ENCODE assay signal across 8 mouse cellular contexts in the genomic region with DNA sequence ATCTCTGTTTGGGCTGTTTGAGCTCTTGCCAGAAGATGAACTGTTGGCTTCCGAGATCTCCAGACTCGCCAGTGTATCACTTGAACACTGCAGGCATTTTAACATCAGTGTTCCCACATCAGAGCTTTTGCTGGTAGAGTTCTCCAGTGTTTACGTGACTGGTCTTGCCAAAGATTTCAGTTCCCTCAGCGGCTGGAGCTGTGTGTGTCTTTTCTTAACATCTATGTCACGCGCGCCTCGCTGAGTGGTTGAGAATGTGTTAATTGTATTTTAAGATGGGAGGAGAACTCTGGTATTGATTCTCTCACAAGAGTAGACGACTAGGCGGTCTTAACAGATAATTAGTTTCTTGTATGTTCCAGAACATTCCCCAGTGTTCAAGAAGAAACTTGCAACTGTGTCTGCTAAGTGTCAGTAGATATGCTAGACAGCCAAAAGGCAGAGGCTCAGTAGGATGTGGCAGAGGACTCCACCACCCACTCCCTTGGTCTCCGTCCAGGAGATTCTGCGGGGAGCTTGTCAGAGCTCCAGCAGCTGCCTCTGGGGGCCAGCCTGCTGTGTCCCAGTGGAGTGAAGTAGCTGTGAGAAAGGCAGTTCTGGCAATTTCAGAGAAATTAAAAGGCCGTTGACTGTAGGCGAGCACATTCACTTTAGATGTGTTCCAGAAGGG. TPM values are rescaled to one million over a fixed set of nuclear protein-coding genes. Genes with fewer than 3 reads are reported as not detected.
A peak's percentile ranks its signal among the peaks of the same experiment; 100 is the strongest.
DNase-seq lines count a peak whose midpoint lies in the region; ATAC-seq lines count a peak whose summit lies in the region.

No protein-coding gene starts in this region.

- H3K4me1 ChIP-seq in hindbrain, embryonic 10.5 days (replicated peaks) = peaks cover 56% of the 10 kb centered on the region
- H3K4me1 ChIP-seq in hindbrain, embryonic 14.5 days (replicated peaks; ENCODE audit: control insufficient read depth, insufficient read depth, low read length) = peaks cover 18% of the 10 kb centered on the region; the same call in 1 of the 2 replicates
- peaks cover 40% of the 10 kb centered on the region for H3K4me1 ChIP-seq in forebrain, embryonic 16.5 days (replicated peaks; ENCODE audit: control insufficient read depth, insufficient read depth, low read length)
- peaks cover 54% of the 10 kb centered on the region for H3K4me1 ChIP-seq in lung, embryonic 16.5 days (replicated peaks; ENCODE audit: control insufficient read depth, insufficient read depth, low read length)
- H3K4me1 ChIP-seq in stomach, embryonic 16.5 days (ENCODE audit: control insufficient read depth, insufficient read depth, low read length) = peaks cover 52% of the 10 kb centered on the region

- ATAC-seq in hindbrain, embryonic 14.5 days (ENCODE audit: low FRiP score) = no peak
- peak; percentile 66 for ATAC-seq in forebrain, embryonic 16.5 days
- ATAC-seq in lung, embryonic 16.5 days (ENCODE audit: low read depth) = peak; percentile 93
- peak; percentile 87 for ATAC-seq in stomach, embryonic 16.5 days (ENCODE audit: insufficient read depth, low FRiP score)

- H3K36me3 ChIP-seq in hindbrain, embryonic 10.5 days = peaks cover 39% of the 10 kb centered on the region
- H3K36me3 ChIP-seq in hindbrain, embryonic 14.5 days (replicated peaks; ENCODE audit: control insufficient read depth, insufficient read depth) = peaks cover 12% of the 10 kb centered on the region
- H3K36me3 ChIP-seq in forebrain, embryonic 16.5 days (ENCODE audit: control insufficient read depth, insufficient read depth) = peaks cover 3% of the 10 kb centered on the region; the same call in 1 of the 2 replicates
- H3K36me3 ChIP-seq in lung, embryonic 16.5 days (ENCODE audit: control insufficient read depth, insufficient read depth, low read length) = peaks cover 11% of the 10 kb centered on the region
- H3K36me3 ChIP-seq in stomach, embryonic 16.5 days (ENCODE audit: control insufficient read depth, insufficient read depth, low read length) = peaks cover 5% of the 10 kb centered on the region

- H3K4me3 ChIP-seq in hindbrain, embryonic 10.5 days = no peak overlapping the region
- H3K4me3 ChIP-seq in hindbrain, embryonic 14.5 days (replicated peaks; ENCODE audit: low read length) = no peak overlapping the region
- H3K4me3 ChIP-seq in forebrain, embryonic 16.5 days (replicated peaks; ENCODE audit: low read length) = no peak overlapping the region
- no peak overlapping the region for H3K4me3 ChIP-seq in lung, embryonic 16.5 days (ENCODE audit: low read length)
- H3K4me3 ChIP-seq in stomach, embryonic 16.5 days (replicated peaks; ENCODE audit: low read length) = no peak overlapping the region

- H3K9me3 ChIP-seq in hindbrain, embryonic 10.5 days = no peaks in the 10 kb centered on the region
- H3K9me3 ChIP-seq in hindbrain, embryonic 14.5 days (ENCODE audit: control insufficient read depth, low read length) = no peaks in the 10 kb centered on the region
- H3K9me3 ChIP-seq in forebrain, embryonic 16.5 days (ENCODE audit: control insufficient read depth, low read length) = no peaks in the 10 kb centered on the region
- peaks cover 2% of the 10 kb centered on the region for H3K9me3 ChIP-seq in lung, embryonic 16.5 days (ENCODE audit: control insufficient read depth, low read length)
- H3K9me3 ChIP-seq in stomach, embryonic 16.5 days (replicated peaks; ENCODE audit: control insufficient read depth, low read length) = no peaks in the 10 kb centered on the region

- 77% methylated on average over 14 of the region's 14 CpGs for WGBS in hindbrain, embryonic 10.5 days
- 38% methylated on average over 14 of the region's 14 CpGs for WGBS in hindbrain, embryonic 14.5 days
- WGBS in forebrain, embryonic 16.5 days = 15% methylated on average over 14 of the region's 14 CpGs
- 36% methylated on average over 14 of the region's 14 CpGs for WGBS in lung, embryonic 16.5 days
- WGBS in stomach, embryonic 16.5 days = 28% methylated on average over 14 of the region's 14 CpGs

- H3K27me3 ChIP-seq in hindbrain, embryonic 10.5 days (ENCODE audit: insufficient read depth, poor library complexity, severe bottlenecking) = no peaks in the 10 kb centered on the region
- H3K27me3 ChIP-seq in hindbrain, embryonic 14.5 days (ENCODE audit: control insufficient read depth, insufficient read depth, low read length) = no peaks in the 10 kb centered on the region
- no peaks in the 10 kb centered on the region for H3K27me3 ChIP-seq in forebrain, embryonic 16.5 days (replicated peaks; ENCODE audit: control insufficient read depth, insufficient read depth, low read length)
- no peaks in the 10 kb centered on the region for H3K27me3 ChIP-seq in lung, embryonic 16.5 days (ENCODE audit: control insufficient read depth, insufficient read depth, low read depth, low read length)
- no peaks in the 10 kb centered on the region for H3K27me3 ChIP-seq in stomach, embryonic 16.5 days (ENCODE audit: control insufficient read depth, insufficient read depth, low read length)

- intact Hi-C loops in heart, postnatal 10 days (cut with DNase I) = no loop called here

- H3K4me2 ChIP-seq in hindbrain, embryonic 14.5 days (replicated peaks) = no peak overlapping the region
- H3K4me2 ChIP-seq in forebrain, embryonic 16.5 days (ENCODE audit: low read length) = no peak overlapping the region
- no peak overlapping the region for H3K4me2 ChIP-seq in lung, embryonic 16.5 days (ENCODE audit: low read depth, low read length)
- H3K4me2 ChIP-seq in stomach, embryonic 16.5 days (ENCODE audit: low read depth, low read length) = peak overlapping the region; percentile 23; the same call in 1 of the 2 replicates

- H3K27ac ChIP-seq in hindbrain, embryonic 10.5 days = peak overlapping the region; percentile 70
- H3K27ac ChIP-seq in hindbrain, embryonic 14.5 days = no peak overlapping the region
- no peak overlapping the region; the same call in 1 of the 2 replicates for H3K27ac ChIP-seq in forebrain, embryonic 16.5 days (ENCODE audit: low read length)
- H3K27ac ChIP-seq in lung, embryonic 16.5 days (ENCODE audit: low read length) = peak overlapping the region; percentile 83
- H3K27ac ChIP-seq in stomach, embryonic 16.5 days (ENCODE audit: low read length) = peak overlapping the region; percentile 86

- DNase-seq in hindbrain, embryonic 10.5 days (ENCODE audit: low spot score) = no peak
- DNase-seq in hindbrain, embryonic 14.5 days (ENCODE audit: low spot score) = no peak
- peak; percentile 85 to 89 for DNase-seq in heart, postnatal 10 days
- DNase-seq in layer of hippocampus, postnatal 10 days (ENCODE audit: low spot score in 2 of 2) = peak; percentile 70 to 74
- no peak for DNase-seq in retina, embryonic 14.5 days (ENCODE audit: low spot score)

- H3K9ac ChIP-seq in hindbrain, embryonic 14.5 days = no peak overlapping the region
- no peak overlapping the region for H3K9ac ChIP-seq in forebrain, embryonic 16.5 days (replicated peaks; ENCODE audit: low read depth, low read length)
- H3K9ac ChIP-seq in lung, embryonic 16.5 days (ENCODE audit: low read length) = no peak overlapping the region
- H3K9ac ChIP-seq in stomach, embryonic 16.5 days (ENCODE audit: low read length) = peak overlapping the region; percentile 27; the same call in 1 of the 2 replicates

RNA-seq across cellular contexts. Expression of gene Ryk, which starts 29.3 kb away (rescaled TPM):
- 13.3 and 13.9 TPM in 2 replicates for polyA plus RNA-seq in hindbrain, embryonic 10.5 days (2016; fragmentation: Nextera tagmentation; extraction: Ambion mirVana)
- 14.1 and 14.5 TPM in 2 replicates for polyA plus RNA-seq in hindbrain, embryonic 14.5 days (2014; fragmentation: Nextera tagmentation; extraction: Ambion mirVana)
- polyA plus RNA-seq in forebrain, embryonic 16.5 days (2015; fragmentation: Nextera tagmentation; extraction: Ambion mirVana) = 14.1 TPM in 2 replicates
- 10 to 100 TPM; 43.9 to 50.9 TPM for total RNA-seq in heart, postnatal 10 days (2021)
- 10 to 100 TPM; 36.2 to 38.6 TPM for total RNA-seq in layer of hippocampus, postnatal 10 days (2021)
- 18.4 and 20.3 TPM in 2 replicates for polyA plus RNA-seq in lung, embryonic 16.5 days (2015; fragmentation: Nextera tagmentation; extraction: Ambion mirVana)
- polyA plus RNA-seq in stomach, embryonic 16.5 days (2015; fragmentation: Nextera tagmentation; extraction: Ambion mirVana) = 14.2 and 17.7 TPM in 2 replicates

Comparison
In these comparisons a context has a peak if more than half of its experiments do, and no peak if none do; other contexts are left out.
1. H3K27ac ChIP-seq: peak in hindbrain, embryonic 10.5 days (single experiment), lung, embryonic 16.5 days (single experiment) and stomach, embryonic 16.5 days (single experiment); none in hindbrain, embryonic 14.5 days (single experiment) and forebrain, embryonic 16.5 days (single experiment).
2. DNase-seq: peak in heart, postnatal 10 days (2 of 2) and layer of hippocampus, postnatal 10 days (2 of 2); none in hindbrain, embryonic 10.5 days (single experiment), hindbrain, embryonic 14.5 days (single experiment) and retina, embryonic 14.5 days (single experiment).